Mouse (Mus musculus) lung, embryonic 14.5 days (tissue): ENCODE data around the gene Hdac4. TPM values are rescaled to one million over a fixed set of nuclear protein-coding genes. Genes with fewer than 3 reads are reported as not detected.

ENCODE experiments used
- ATAC-seq: fragments of 200-750 bp; cut with Nextera tagmentation; 2 replicates; pipeline ENCODE4 v1.8.0; 2017; ENCODE audit warnings: mild to moderate bottlenecking, moderate TSS enrichment, moderate library complexity; ENCODE audit not compliant: insufficient read depth
- DNase-seq: peaks from one replicate; pipeline ENCODE4 v3.0.0-alpha.2; 2015
- H3K27ac ChIP-seq: fragments of 300-500 bp; sonication (generic); 2 replicates; pipeline ENCODE4 v1.5.1; 2014; ENCODE audit warnings: low read depth, mild to moderate bottlenecking, moderate library complexity
- H3K27me3 ChIP-seq: fragments of 300-500 bp; sonication (generic); 2 replicates; pipeline ENCODE4 v1.6.1; 2014; ENCODE audit warnings: low read length, control low read depth; ENCODE audit not compliant: insufficient read depth
- H3K36me3 ChIP-seq: fragments of 300-500 bp; sonication (generic); 2 replicates; pipeline ENCODE4 v1.6.1; 2014; ENCODE audit warnings: control low read depth; ENCODE audit not compliant: insufficient read depth
- H3K4me1 ChIP-seq: fragments of 300-500 bp; sonication (generic); 2 replicates; pipeline ENCODE4 v1.6.1; 2014; ENCODE audit warnings: antibody characterized with exemption, control low read depth; ENCODE audit not compliant: insufficient read depth
- H3K4me2 ChIP-seq: fragments of 300-500 bp; sonication (generic); 2 replicates; pipeline ENCODE4 v1.6.1; 2014; ENCODE audit warnings: mild to moderate bottlenecking
- H3K4me3 ChIP-seq: fragments of 300-500 bp; sonication (generic); 2 replicates; pipeline ENCODE4 v1.5.1; 2014; ENCODE audit warnings: low read depth, low read length
- H3K9ac ChIP-seq: fragments of 300-500 bp; sonication (generic); 2 replicates; pipeline ENCODE4 v1.6.1; 2014
- H3K9me3 ChIP-seq: fragments of 300-500 bp; sonication (generic); 2 replicates; pipeline ENCODE4 v1.6.1; 2016; ENCODE audit warnings: low read depth, low read length, control low read depth
- CTCF ChIP-seq: IDR thresholded peaks from 2 replicates; pipeline ENCODE4 v1.5.1; 2016; ENCODE audit warnings: antibody characterized with exemption, low read depth
- WGBS: fragments of 180-500 bp; shearing (Covaris S2); extraction: QIAGEN DNeasy Blood & Tissue Kit; methylation state at CpG from one replicate; pipeline ENCODE4 v1.1.7; 2014; 5-methylcytosine and 5-hydroxymethylcytosine counted together
- polyA plus RNA-seq: library from polyadenylated mRNA; unstranded; fragments of >200 nt; fragmentation: Nextera tagmentation; extraction: Ambion mirVana; gene quantifications from 2 replicates; pipeline ENCODE4 v1.2.1, GENCODE M21; 2014

Hdac4 gene
- polyA plus RNA-seq, 1 experiment from 2014 or later, result 20.2 TPM

- Histone ChIP-seq H3K4me2 (no peak overlapping the region), H3K36me3 (no peaks in the 10 kb centered on the region), H3K27ac (no peak overlapping the region), H3K9ac (no peak overlapping the region), H3K9me3 (no peaks in the 10 kb centered on the region), H3K27me3 (no peaks in the 10 kb centered on the region), H3K4me1 (peaks cover 15% of the 10 kb centered on the region), H3K4me3 (no peak overlapping the region)
- no peak for TF ChIP-seq CTCF
- WGBS, result 40% methylated on average over 3 of the region's 3 CpGs
- DNase-seq, result peak; percentile 74
- ATAC-seq, result peak; percentile 31; the same call in 1 of the 2 replicates
These were observed 280.9 kb downstream of the Hdac4 start for GRCm38 (mm10) chr1:91914648-91915047.

- TF ChIP-seq CTCF, result peak; percentile 75
- Histone ChIP-seq H3K9me3 (no peaks in the 10 kb centered on the region), H3K4me3 (no peak overlapping the region), H3K27ac (no peak overlapping the region), H3K4me2 (no peak overlapping the region), H3K9ac (no peak overlapping the region), H3K27me3 (no peaks in the 10 kb centered on the region), H3K36me3 (no peaks in the 10 kb centered on the region), H3K4me1 (peaks cover 15% of the 10 kb centered on the region)
- 56% methylated on average over 6 of the region's 6 CpGs for WGBS
- DNase-seq (peak; percentile 62), ATAC-seq (no peak)
These were observed 281.6 kb downstream of the Hdac4 start for GRCm38 (mm10) chr1:91913850-91914249.

GRCm38 (mm10) chr1:91912227-91913119 lies 283.0 kb downstream of the Hdac4 start:
- DNase-seq (peak; percentile 73), ATAC-seq (peak; percentile 77)
- Histone ChIP-seq H3K4me2 (no peak overlapping the region), H3K27me3 (no peaks in the 10 kb centered on the region), H3K9ac (no peak overlapping the region), H3K4me3 (no peak overlapping the region), H3K9me3 (no peaks in the 10 kb centered on the region), H3K27ac (peak overlapping the region; percentile 58), H3K4me1 (peaks cover 15% of the 10 kb centered on the region), H3K36me3 (no peaks in the 10 kb centered on the region)
- no peak for TF ChIP-seq CTCF
- WGBS, result 27% methylated on average over 10 of the region's 10 CpGs

GRCm38 (mm10) chr1:91905268-91905667 lies 290.2 kb downstream of the Hdac4 start:
- H3K9me3 ChIP-seq, result no peaks in the 10 kb centered on the region
- peaks cover 4% of the 10 kb centered on the region for H3K4me1 ChIP-seq
- 71% methylated on average over 6 of the region's 6 CpGs for WGBS
- H3K4me3 ChIP-seq, result no peak overlapping the region
- no peak overlapping the region for H3K4me2 ChIP-seq
- no peak overlapping the region for H3K9ac ChIP-seq
- H3K36me3 ChIP-seq, result no peaks in the 10 kb centered on the region
- ATAC-seq (no peak), DNase-seq (no peak)
- H3K27ac ChIP-seq, result no peak overlapping the region
- TF ChIP-seq CTCF, result no peak
- no peaks in the 10 kb centered on the region for H3K27me3 ChIP-seq

GRCm38 (mm10) chr1:91903241-91903981 lies 292.1 kb downstream of the Hdac4 start:
- DNase-seq (peak; percentile 90), ATAC-seq (peak; percentile 50)
- 46% methylated on average over 8 of the region's 8 CpGs for WGBS
- peaks cover 4% of the 10 kb centered on the region for H3K4me1 ChIP-seq
- no peak overlapping the region for H3K4me2 ChIP-seq
- H3K27ac ChIP-seq, result peak overlapping the region; percentile 81
- TF ChIP-seq CTCF, result no peak
- no peak overlapping the region for H3K4me3 ChIP-seq
- H3K36me3 ChIP-seq, result no peaks in the 10 kb centered on the region
- no peak overlapping the region for H3K9ac ChIP-seq
- H3K27me3 ChIP-seq, result no peaks in the 10 kb centered on the region
- H3K9me3 ChIP-seq, result no peaks in the 10 kb centered on the region

GRCm38 (mm10) chr1:91897078-91897477 lies 298.4 kb downstream of the Hdac4 start:
- ATAC-seq (no peak), DNase-seq (no peak)
- no peak overlapping the region for H3K27ac ChIP-seq
- H3K36me3 ChIP-seq, result no peaks in the 10 kb centered on the region
- H3K4me1 ChIP-seq, result no peaks in the 10 kb centered on the region
- no peak overlapping the region for H3K4me3 ChIP-seq
- H3K27me3 ChIP-seq, result no peaks in the 10 kb centered on the region
- TF ChIP-seq CTCF, result peak; percentile 53
- H3K9ac ChIP-seq, result no peak overlapping the region
- H3K9me3 ChIP-seq, result no peaks in the 10 kb centered on the region
- H3K4me2 ChIP-seq, result no peak overlapping the region
- WGBS, result 82% methylated on average over 2 of the region's 2 CpGs

GRCm38 (mm10) chr1:91894286-91894685 lies 301.2 kb downstream of the Hdac4 start:
- H3K4me3 ChIP-seq, result no peak overlapping the region
- WGBS, result 86% methylated on average over 5 of the region's 5 CpGs
- H3K9ac ChIP-seq, result no peak overlapping the region
- no peak overlapping the region for H3K27ac ChIP-seq
- no peak for DNase-seq
- no peaks in the 10 kb centered on the region for H3K9me3 ChIP-seq
- no peaks in the 10 kb centered on the region for H3K4me1 ChIP-seq
- H3K4me2 ChIP-seq, result no peak overlapping the region
- H3K27me3 ChIP-seq, result no peaks in the 10 kb centered on the region
- no peak for TF ChIP-seq CTCF
- ATAC-seq, result no peak
- H3K36me3 ChIP-seq, result no peaks in the 10 kb centered on the region
